Mouse (Mus musculus): Measurements from ENCODE around the gene Olfr1416.

DNA sequence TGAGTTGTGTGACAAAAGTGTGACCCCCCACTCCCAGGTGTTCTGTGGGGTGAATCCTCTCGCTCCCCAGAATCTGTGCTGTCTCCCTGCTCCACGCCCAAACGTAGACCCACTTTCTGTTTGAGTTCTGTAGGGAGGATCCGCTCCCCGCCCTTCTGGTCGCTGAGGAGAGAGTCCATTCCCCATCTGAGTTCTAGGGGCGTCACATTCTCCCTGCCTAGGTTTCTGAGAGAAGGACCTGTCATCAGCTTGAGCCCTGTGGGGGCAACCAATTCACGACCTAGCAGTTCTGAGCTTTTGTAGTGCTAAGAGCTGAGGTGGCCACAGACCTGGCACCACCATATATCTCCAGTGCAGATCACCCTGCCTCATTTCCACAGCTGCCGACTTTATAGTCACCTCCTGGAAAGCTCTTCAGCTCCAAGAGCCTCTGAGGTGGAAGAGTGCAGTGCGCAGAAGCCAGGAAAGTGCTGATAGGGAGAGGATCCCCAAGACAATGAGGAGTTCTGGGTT is 10.8 kb downstream of the Olfr1416 start:
- TF ChIP-seq CTCF (conservative IDR thresholded peaks at IDR 0.05 in 1 of 2, IDR thresholded peaks at IDR 0.05 in 1 of 2; ENCODE audit: low read depth in 2 of 2, low read length in 2 of 2) = no peak
- no peak for TF ChIP-seq TBP (conservative IDR thresholded peaks at IDR 0.05; ENCODE audit: low read depth, low read length)
- TF ChIP-seq MXI1 (IDR thresholded peaks at IDR 0.05; ENCODE audit: low read depth, low read length) = no peak
- no peak for TF ChIP-seq SMC3 (IDR thresholded peaks at IDR 0.05; ENCODE audit: low read depth, low read length)
- TF ChIP-seq POLR2AphosphoS2 (IDR thresholded peaks at IDR 0.05; ENCODE audit: low read depth, low read length) = no peak
- TF ChIP-seq EP300 (IDR thresholded peaks at IDR 0.05; ENCODE audit: low read length) = no peak
- no peak for TF ChIP-seq ZNF384 (IDR thresholded peaks at IDR 0.05; ENCODE audit: low read depth, low read length)

All from CH12.LX (cell line).